Mouse (Mus musculus): ENCODE results near the gene Serpinb1c.
"Not testable (repeated sequence)": the region's sequence is repeated elsewhere in the genome, so short reads cannot be mapped to it uniquely, and the experiment has no call there.

Gene Serpinb1c

GRCm38 (mm10) chr13:32898111-32898510 lies at the start of gene Serpinb1c:
TSS of gene Serpinb1c (minus strand) at chr13:32898211.
- no peak for DNase-seq

- DNase-seq, result not testable (repeated sequence)
Measured at GRCm38 (mm10) chr13:32939191-32939590, 41.2 kb upstream of the Serpinb1c start.

- DNase-seq, result not testable (repeated sequence)
Measured at GRCm38 (mm10) chr13:32938275-32938674, 40.3 kb upstream of the Serpinb1c start.

- DNase-seq, result no peak
Measured at GRCm38 (mm10) chr13:32934706-32935381, 36.8 kb upstream of the Serpinb1c start.

GRCm38 (mm10) chr13:32929107-32929750 lies 31.2 kb upstream of the Serpinb1c start:
- DNase-seq, result no peak

GRCm38 (mm10) chr13:32927241-32927640 lies 29.2 kb upstream of the Serpinb1c start:
- no peak for DNase-seq

GRCm38 (mm10) chr13:32926661-32927060 lies 28.6 kb upstream of the Serpinb1c start:
- no peak for DNase-seq

GRCm38 (mm10) chr13:32924578-32925360 lies 26.8 kb upstream of the Serpinb1c start:
- DNase-seq, result no peak

- DNase-seq, result no peak
Measured at GRCm38 (mm10) chr13:32922622-32923021, 24.6 kb upstream of the Serpinb1c start.

- no peak for DNase-seq
Measured at GRCm38 (mm10) chr13:32912770-32913380, 14.9 kb upstream of the Serpinb1c start.

GRCm38 (mm10) chr13:32908182-32908581 lies 10.2 kb upstream of the Serpinb1c start:
- no peak for DNase-seq

GRCm38 (mm10) chr13:32903211-32903873 lies 5.3 kb upstream of the Serpinb1c start:
- DNase-seq, result peak; percentile 95 to 98

- peak; percentile 80 to 86 for DNase-seq
Measured at GRCm38 (mm10) chr13:32902481-32903015, 4.5 kb upstream of the Serpinb1c start.

- peak; percentile 67 to 71 for DNase-seq
Measured at GRCm38 (mm10) chr13:32900639-32901038, 2.6 kb upstream of the Serpinb1c start.

- not testable (repeated sequence) for DNase-seq
Measured at GRCm38 (mm10) chr13:32899114-32899513, 1.1 kb upstream of the Serpinb1c start.

GRCm38 (mm10) chr13:32896931-32897330 lies 1.1 kb downstream of the Serpinb1c start:
- peak; percentile 38 to 41 for DNase-seq

GRCm38 (mm10) chr13:32884755-32885154 lies 13.3 kb downstream of the Serpinb1c start:
- no peak for DNase-seq

- no peak for DNase-seq
Measured at GRCm38 (mm10) chr13:32873862-32874261, 24.1 kb downstream of the Serpinb1c start.

GRCm38 (mm10) chr13:32868843-32869242 lies 29.2 kb downstream of the Serpinb1c start:
- DNase-seq, result no peak

GRCm38 (mm10) chr13:32868233-32868632 lies 29.8 kb downstream of the Serpinb1c start:
- not testable (repeated sequence) for DNase-seq

- no peak for DNase-seq
Measured at GRCm38 (mm10) chr13:32867030-32867429, 31.0 kb downstream of the Serpinb1c start.

- DNase-seq, result peak; percentile 78 to 81
Measured at GRCm38 (mm10) chr13:32866484-32866883, 31.5 kb downstream of the Serpinb1c start.
